In the genomic region with DNA sequence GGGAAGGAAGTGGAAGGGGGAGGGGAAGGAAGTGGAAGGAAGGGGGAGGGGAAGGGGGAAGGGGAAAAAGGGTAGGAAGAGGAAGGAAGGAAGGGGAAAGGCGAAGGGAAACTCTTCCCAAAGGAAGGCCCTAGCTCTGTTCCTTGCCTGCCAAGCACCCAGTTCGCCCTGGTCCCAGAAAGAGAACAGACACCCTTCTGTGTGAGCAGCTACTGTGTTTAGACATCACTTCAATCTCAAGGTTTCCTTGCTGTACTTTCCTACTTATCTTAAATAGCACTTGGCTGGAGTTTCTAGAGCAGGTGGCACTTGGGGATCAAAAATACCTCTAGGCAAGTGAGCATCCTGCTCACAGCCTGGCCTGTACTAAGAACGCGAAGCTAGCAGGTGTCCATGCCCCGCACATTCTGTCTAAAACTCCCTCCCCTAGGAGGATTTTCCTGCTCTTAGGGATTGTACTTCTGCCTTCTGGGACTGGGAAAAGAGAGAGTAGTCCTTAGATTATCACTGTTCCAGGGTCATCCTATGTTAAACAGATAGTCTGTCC, we compare ENCODE assay signal across 14 mouse cellular contexts.
DNase-seq lines count a peak whose midpoint lies in the region.
"Had no signal": no experiment of that assay in that cellular context is flagged by ENCODE, and none has a peak within 500 bp of the region (broad histone marks: within the 10 kb centered on the region; RNA-seq: fewer than 3 reads in every experiment).

No protein-coding gene starts in this region.

- DNase-seq in layer of hippocampus, adult 11-12 months (ENCODE audit: low spot score), result peak; percentile 28
- no peak for DNase-seq in layer of hippocampus, postnatal 10 days (ENCODE audit: low spot score in 2 of 2)
- peak; percentile 34 for DNase-seq in cerebellum, adult 8-10 months
- peak; percentile 18 to 28 for DNase-seq in left cerebral cortex, adult 18-20 months (ENCODE audit: low spot score in 2 of 2)
- DNase-seq in right cerebral cortex, postnatal 25 days, result peak; percentile 39
- no peak for DNase-seq in urinary bladder, postnatal 4 days (ENCODE audit: low spot score in 2 of 2)
- no peak for DNase-seq in spleen, postnatal 10 days (ENCODE audit: low spot score in 2 of 2)
- DNase-seq in heart, adult 11 months, result no peak
- DNase-seq: adrenal gland, postnatal 25 days; kidney, adult 8-10 months; kidney, postnatal 36 days; lung, adult 2 months; lung, postnatal 36 days; thymus, postnatal 14 days had no signal

Comparison
In these comparisons a context has a peak if more than half of its experiments do, and no peak if none do; other contexts are left out.
1. DNase-seq: peak in layer of hippocampus, adult 11-12 months (single experiment), cerebellum, adult 8-10 months (single experiment), left cerebral cortex, adult 18-20 months (2 of 2) and right cerebral cortex, postnatal 25 days (single experiment); none in layer of hippocampus, postnatal 10 days (0 of 2), urinary bladder, postnatal 4 days (0 of 2), spleen, postnatal 10 days (0 of 2) and heart, adult 11 months (single experiment).